Mouse (Mus musculus): ENCODE data around the gene Anln. TPM values are rescaled to one million over a fixed set of nuclear protein-coding genes. Genes with fewer than 3 reads are reported as not detected.
"Not testable (repeated sequence)": the region's sequence is repeated elsewhere in the genome, so short reads cannot be mapped to it uniquely, and the experiment has no call there.

Gene Anln
- polyA plus RNA-seq, 1 experiment from 2014 or later, result 40.9 TPM

- 29% methylated on average over 4 of the region's 4 CpGs for WGBS
- DNase-seq (ENCODE audit: low spot score, missing footprints); H3K36me3 ChIP-seq (ENCODE audit: control insufficient read depth, insufficient read depth, low read length); H3K27ac ChIP-seq (ENCODE audit: low read depth, low read length); H3K4me1 ChIP-seq (ENCODE audit: control insufficient read depth, insufficient read depth, low read length); H3K4me2 ChIP-seq; H3K9ac ChIP-seq (ENCODE audit: low read length); H3K27me3 ChIP-seq (ENCODE audit: control insufficient read depth, insufficient read depth, low read length); ATAC-seq (ENCODE audit: low FRiP score); H3K9me3 ChIP-seq (ENCODE audit: control insufficient read depth, low read length); H3K4me3 ChIP-seq (ENCODE audit: low read depth, low read length): not testable (repeated sequence)
These were observed 19.4 kb upstream of the Anln start for GRCm38 (mm10) chr9:22408344-22408743.

- WGBS, result 72% methylated on average over 3 of the region's 4 CpGs
- ATAC-seq (ENCODE audit: low FRiP score); H3K9me3 ChIP-seq (ENCODE audit: control insufficient read depth, low read length); H3K4me1 ChIP-seq (ENCODE audit: control insufficient read depth, insufficient read depth, low read length); H3K27me3 ChIP-seq (ENCODE audit: control insufficient read depth, insufficient read depth, low read length); DNase-seq (ENCODE audit: low spot score, missing footprints); H3K4me2 ChIP-seq; H3K36me3 ChIP-seq (ENCODE audit: control insufficient read depth, insufficient read depth, low read length); H3K9ac ChIP-seq (ENCODE audit: low read length); H3K4me3 ChIP-seq (ENCODE audit: low read depth, low read length); H3K27ac ChIP-seq (ENCODE audit: low read depth, low read length): not testable (repeated sequence)
These were observed 18.6 kb upstream of the Anln start for GRCm38 (mm10) chr9:22407633-22408032.

GRCm38 (mm10) chr9:22405414-22405813 is 16.4 kb upstream of the Anln start:
- Histone ChIP-seq H3K36me3 (ENCODE audit: control insufficient read depth, insufficient read depth, low read length) (no peaks in the 10 kb centered on the region), H3K4me3 (ENCODE audit: low read depth, low read length) (no peak overlapping the region), H3K4me2 (no peak overlapping the region), H3K27me3 (ENCODE audit: control insufficient read depth, insufficient read depth, low read length) (no peaks in the 10 kb centered on the region), H3K27ac (ENCODE audit: low read depth, low read length) (no peak overlapping the region), H3K9me3 (ENCODE audit: control insufficient read depth, low read length) (no peaks in the 10 kb centered on the region), H3K9ac (ENCODE audit: low read length) (no peak overlapping the region), H3K4me1 (ENCODE audit: control insufficient read depth, insufficient read depth, low read length) (no peaks in the 10 kb centered on the region)
- no peak for DNase-seq (ENCODE audit: low spot score, missing footprints)
- WGBS, result 85% methylated on average over 3 of the region's 3 CpGs
- no peak for ATAC-seq (ENCODE audit: low FRiP score)

- 48% methylated on average over 2 of the region's 2 CpGs for WGBS
- H3K4me2 ChIP-seq; H3K36me3 ChIP-seq (ENCODE audit: control insufficient read depth, insufficient read depth, low read length); H3K4me1 ChIP-seq (ENCODE audit: control insufficient read depth, insufficient read depth, low read length); H3K4me3 ChIP-seq (ENCODE audit: low read depth, low read length); H3K9ac ChIP-seq (ENCODE audit: low read length); H3K27ac ChIP-seq (ENCODE audit: low read depth, low read length); H3K27me3 ChIP-seq (ENCODE audit: control insufficient read depth, insufficient read depth, low read length); DNase-seq (ENCODE audit: low spot score, missing footprints); ATAC-seq (ENCODE audit: low FRiP score); H3K9me3 ChIP-seq (ENCODE audit: control insufficient read depth, low read length): not testable (repeated sequence)
These were observed 14.5 kb upstream of the Anln start for GRCm38 (mm10) chr9:22403501-22403900.

- H3K4me1 ChIP-seq (ENCODE audit: control insufficient read depth, insufficient read depth, low read length), result no peaks in the 10 kb centered on the region
- no peaks in the 10 kb centered on the region for H3K36me3 ChIP-seq (ENCODE audit: control insufficient read depth, insufficient read depth, low read length)
- H3K27me3 ChIP-seq (ENCODE audit: control insufficient read depth, insufficient read depth, low read length), result no peaks in the 10 kb centered on the region
- H3K4me2 ChIP-seq, result no peak overlapping the region
- ATAC-seq (ENCODE audit: low FRiP score), result no peak
- no peak overlapping the region for H3K27ac ChIP-seq (ENCODE audit: low read depth, low read length)
- no peak overlapping the region for H3K9ac ChIP-seq (ENCODE audit: low read length)
- no peak for DNase-seq (ENCODE audit: low spot score, missing footprints)
- no peaks in the 10 kb centered on the region for H3K9me3 ChIP-seq (ENCODE audit: control insufficient read depth, low read length)
- WGBS, result 88% methylated on average over 3 of the region's 3 CpGs
- H3K4me3 ChIP-seq (ENCODE audit: low read depth, low read length), result no peak overlapping the region
These were observed 14.0 kb upstream of the Anln start for GRCm38 (mm10) chr9:22402976-22403375.

- ATAC-seq (ENCODE audit: low FRiP score), result no peak
- no peaks in the 10 kb centered on the region for H3K27me3 ChIP-seq (ENCODE audit: control insufficient read depth, insufficient read depth, low read length)
- no peaks in the 10 kb centered on the region for H3K36me3 ChIP-seq (ENCODE audit: control insufficient read depth, insufficient read depth, low read length)
- 83% methylated on average over 6 of the region's 6 CpGs for WGBS
- H3K4me1 ChIP-seq (ENCODE audit: control insufficient read depth, insufficient read depth, low read length), result no peaks in the 10 kb centered on the region
- no peaks in the 10 kb centered on the region for H3K9me3 ChIP-seq (ENCODE audit: control insufficient read depth, low read length)
- H3K27ac ChIP-seq (ENCODE audit: low read depth, low read length), result no peak overlapping the region
- H3K9ac ChIP-seq (ENCODE audit: low read length), result no peak overlapping the region
- no peak for DNase-seq (ENCODE audit: low spot score, missing footprints)
- no peak overlapping the region for H3K4me3 ChIP-seq (ENCODE audit: low read depth, low read length)
- H3K4me2 ChIP-seq, result no peak overlapping the region
These were observed 13.0 kb upstream of the Anln start for GRCm38 (mm10) chr9:22402001-22402400.

GRCm38 (mm10) chr9:22399021-22399420 is 10.0 kb upstream of the Anln start:
- Histone ChIP-seq H3K36me3 (ENCODE audit: control insufficient read depth, insufficient read depth, low read length) (no peaks in the 10 kb centered on the region), H3K9ac (ENCODE audit: low read length) (no peak overlapping the region), H3K4me3 (ENCODE audit: low read depth, low read length) (no peak overlapping the region), H3K27me3 (ENCODE audit: control insufficient read depth, insufficient read depth, low read length) (no peaks in the 10 kb centered on the region), H3K9me3 (ENCODE audit: control insufficient read depth, low read length) (no peaks in the 10 kb centered on the region), H3K4me2 (no peak overlapping the region), H3K4me1 (ENCODE audit: control insufficient read depth, insufficient read depth, low read length) (no peaks in the 10 kb centered on the region), H3K27ac (ENCODE audit: low read depth, low read length) (no peak overlapping the region)
- DNase-seq (ENCODE audit: low spot score, missing footprints) (no peak), ATAC-seq (ENCODE audit: low FRiP score) (no peak)
- 87% methylated on average over 4 of the region's 4 CpGs for WGBS

- Histone ChIP-seq H3K9me3 (ENCODE audit: control insufficient read depth, low read length) (no peaks in the 10 kb centered on the region), H3K27me3 (ENCODE audit: control insufficient read depth, insufficient read depth, low read length) (no peaks in the 10 kb centered on the region), H3K4me1 (ENCODE audit: control insufficient read depth, insufficient read depth, low read length) (no peaks in the 10 kb centered on the region), H3K9ac (ENCODE audit: low read length) (no peak overlapping the region), H3K4me2 (no peak overlapping the region), H3K4me3 (ENCODE audit: low read depth, low read length) (no peak overlapping the region), H3K27ac (ENCODE audit: low read depth, low read length) (no peak overlapping the region), H3K36me3 (ENCODE audit: control insufficient read depth, insufficient read depth, low read length) (no peaks in the 10 kb centered on the region)
- DNase-seq (ENCODE audit: low spot score, missing footprints), result no peak
- no peak for ATAC-seq (ENCODE audit: low FRiP score)
- 90% methylated on average over 2 of the region's 2 CpGs for WGBS
These were observed 5.7 kb upstream of the Anln start for GRCm38 (mm10) chr9:22394725-22395124.

- ATAC-seq (ENCODE audit: low FRiP score), result no peak
- no peaks in the 10 kb centered on the region for H3K27me3 ChIP-seq (ENCODE audit: control insufficient read depth, insufficient read depth, low read length)
- H3K36me3 ChIP-seq (ENCODE audit: control insufficient read depth, insufficient read depth, low read length), result no peaks in the 10 kb centered on the region
- H3K9ac ChIP-seq (ENCODE audit: low read length), result no peak overlapping the region
- DNase-seq (ENCODE audit: low spot score, missing footprints), result no peak
- WGBS, result 89% methylated on average over 5 of the region's 5 CpGs
- H3K4me1 ChIP-seq (ENCODE audit: control insufficient read depth, insufficient read depth, low read length), result peaks cover 9% of the 10 kb centered on the region
- no peak overlapping the region for H3K4me3 ChIP-seq (ENCODE audit: low read depth, low read length)
- no peaks in the 10 kb centered on the region for H3K9me3 ChIP-seq (ENCODE audit: control insufficient read depth, low read length)
- no peak overlapping the region for H3K27ac ChIP-seq (ENCODE audit: low read depth, low read length)
- no peak overlapping the region for H3K4me2 ChIP-seq
These were observed 1.4 kb upstream of the Anln start for GRCm38 (mm10) chr9:22390390-22390789.
